Mouse (Mus musculus) heart, embryonic 15.5 days (tissue): ENCODE data around the gene Gpr161. TPM values are rescaled to one million over a fixed set of nuclear protein-coding genes. Genes with fewer than 3 reads are reported as not detected.

ENCODE experiments used
- ATAC-seq: fragments of 200-750 bp; cut with Nextera tagmentation; replicated peaks from 2 replicates; pipeline ENCODE4 v1.8.0; 2017; ENCODE audit warnings: low read depth, moderate TSS enrichment; ENCODE audit not compliant: insufficient number of reproducible peaks, insufficient read depth, low FRiP score
- H3K27ac ChIP-seq: fragments of 300-500 bp; sonication (generic); 2 replicates; pipeline ENCODE4 v1.5.1; 2015; ENCODE audit warnings: mild to moderate bottlenecking, inconsistent platforms
- H3K27me3 ChIP-seq: fragments of 300-500 bp; sonication (generic); 2 replicates; pipeline ENCODE4 v1.6.1; 2015; ENCODE audit warnings: inconsistent platforms
- H3K36me3 ChIP-seq: fragments of 300-500 bp; sonication (generic); 2 replicates; pipeline ENCODE4 v1.6.1; 2015; ENCODE audit warnings: mild to moderate bottlenecking, inconsistent platforms
- H3K4me1 ChIP-seq: fragments of 300-500 bp; sonication (generic); replicated peaks from 2 replicates; pipeline ENCODE4 v1.6.1; 2015; ENCODE audit warnings: inconsistent platforms
- H3K4me2 ChIP-seq: fragments of 300-500 bp; sonication (generic); 2 replicates; pipeline ENCODE4 v1.6.1; 2015; ENCODE audit warnings: inconsistent platforms, mild to moderate bottlenecking, moderate library complexity
- H3K4me3 ChIP-seq: fragments of 300-500 bp; sonication (generic); 2 replicates; pipeline ENCODE4 v1.5.1; 2015; ENCODE audit warnings: mild to moderate bottlenecking, inconsistent platforms
- H3K9ac ChIP-seq: fragments of 300-500 bp; sonication (generic); 2 replicates; pipeline ENCODE4 v1.6.1; 2015; ENCODE audit warnings: mild to moderate bottlenecking, inconsistent platforms
- H3K9me3 ChIP-seq: fragments of 300-500 bp; sonication (generic); replicated peaks from 2 replicates; pipeline ENCODE4 v1.6.1; 2016; ENCODE audit warnings: inconsistent platforms
- WGBS: fragments of 180-500 bp; shearing (Covaris S2); methylation state at CpG from one replicate; pipeline ENCODE4 v1.1.7; 2015; ENCODE audit warnings: mixed read lengths; 5-methylcytosine and 5-hydroxymethylcytosine counted together
- polyA plus RNA-seq: library from polyadenylated mRNA; unstranded; fragments of >200 nt; fragmentation: Nextera tagmentation; extraction: Ambion mirVana; gene quantifications from 2 replicates; pipeline ENCODE4 v1.2.1, GENCODE M21; 2015

The Gpr161 gene
- polyA plus RNA-seq, 1 experiment from 2014 or later = 0.47 TPM

GRCm38 (mm10) chr1:165348627-165349026 lies 53.0 kb downstream of the Gpr161 start:
- no peaks in the 10 kb centered on the region for H3K4me1 ChIP-seq
- no peak for ATAC-seq
- H3K4me2 ChIP-seq = no peak overlapping the region
- peaks cover 14% of the 10 kb centered on the region for H3K36me3 ChIP-seq
- no peak overlapping the region for H3K9ac ChIP-seq
- no peak overlapping the region for H3K4me3 ChIP-seq
- H3K27me3 ChIP-seq = no peaks in the 10 kb centered on the region
- no peak overlapping the region for H3K27ac ChIP-seq
- no peaks in the 10 kb centered on the region for H3K9me3 ChIP-seq

GRCm38 (mm10) chr1:165356347-165356746 lies 60.8 kb downstream of the Gpr161 start:
- H3K27ac ChIP-seq = no peak overlapping the region
- H3K4me3 ChIP-seq = no peak overlapping the region
- H3K4me1 ChIP-seq = no peaks in the 10 kb centered on the region
- WGBS = 20% methylated on average over 2 of the region's 2 CpGs
- peaks cover 3% of the 10 kb centered on the region; the same call in 1 of the 2 replicates for H3K36me3 ChIP-seq
- ATAC-seq = no peak
- no peak overlapping the region for H3K9ac ChIP-seq
- no peak overlapping the region for H3K4me2 ChIP-seq
- no peaks in the 10 kb centered on the region for H3K27me3 ChIP-seq
- no peaks in the 10 kb centered on the region for H3K9me3 ChIP-seq

GRCm38 (mm10) chr1:165363271-165363670 lies 67.7 kb downstream of the Gpr161 start:
- no peak overlapping the region for H3K9ac ChIP-seq
- no peak overlapping the region for H3K4me3 ChIP-seq
- H3K4me2 ChIP-seq = no peak overlapping the region
- no peaks in the 10 kb centered on the region for H3K4me1 ChIP-seq
- no peak for ATAC-seq
- H3K36me3 ChIP-seq = no peaks in the 10 kb centered on the region
- no peaks in the 10 kb centered on the region for H3K27me3 ChIP-seq
- 81% methylated on average over 2 of the region's 2 CpGs for WGBS
- H3K27ac ChIP-seq = no peak overlapping the region
- no peaks in the 10 kb centered on the region for H3K9me3 ChIP-seq

GRCm38 (mm10) chr1:165365057-165365456 lies 69.5 kb downstream of the Gpr161 start:
- Histone ChIP-seq H3K9me3 (no peaks in the 10 kb centered on the region), H3K4me3 (no peak overlapping the region), H3K27ac (no peak overlapping the region), H3K4me1 (no peaks in the 10 kb centered on the region), H3K9ac (no peak overlapping the region), H3K36me3 (no peaks in the 10 kb centered on the region), H3K27me3 (no peaks in the 10 kb centered on the region), H3K4me2 (no peak overlapping the region)
- WGBS = 92% methylated on average over 3 of the region's 3 CpGs
- ATAC-seq = no peak

GRCm38 (mm10) chr1:165370990-165371389 lies 75.4 kb downstream of the Gpr161 start:
- H3K36me3 ChIP-seq = peaks cover 3% of the 10 kb centered on the region; the same call in 1 of the 2 replicates

GRCm38 (mm10) chr1:165373839-165374238 lies 78.2 kb downstream of the Gpr161 start:
- Histone ChIP-seq H3K9me3 (no peaks in the 10 kb centered on the region), H3K27me3 (no peaks in the 10 kb centered on the region), H3K27ac (no peak overlapping the region), H3K4me2 (no peak overlapping the region), H3K36me3 (peaks cover 3% of the 10 kb centered on the region; the same call in 1 of the 2 replicates), H3K4me3 (no peak overlapping the region), H3K4me1 (no peaks in the 10 kb centered on the region), H3K9ac (no peak overlapping the region)
- WGBS = 66% methylated on average over 9 of the region's 9 CpGs
- no peak for ATAC-seq

More at GRCm38 (mm10) chr1:165370990-165371389, 75.4 kb downstream of the Gpr161 start:
- ATAC-seq = no peak
- Histone ChIP-seq H3K9me3 (no peaks in the 10 kb centered on the region), H3K27me3 (no peaks in the 10 kb centered on the region), H3K4me3 (no peak overlapping the region), H3K27ac (no peak overlapping the region), H3K4me1 (no peaks in the 10 kb centered on the region), H3K4me2 (no peak overlapping the region), H3K9ac (no peak overlapping the region)
- 87% methylated on average over 4 of the region's 4 CpGs for WGBS

Other genes starting within 250 kb of the Gpr161 start
- gene Tbx19, start 135.0 kb upstream of the Gpr161 start, polyA plus RNA-seq = 0.19 TPM in 1 of 2 replicates, not detected in the other
- 17.3 and 20.6 TPM in 2 replicates for gene Sft2d2, start 101.4 kb upstream of the Gpr161 start, polyA plus RNA-seq
- 86.6 and 87.5 TPM in 2 replicates for gene Tiprl, start 58.8 kb upstream of the Gpr161 start, polyA plus RNA-seq
- gene Dcaf6, start 164.7 kb downstream of the Gpr161 start, polyA plus RNA-seq = 19.3 and 20.1 TPM in 2 replicates
- 234 and 371 TPM in 2 replicates for gene Mpc2, start 164.8 kb downstream of the Gpr161 start, polyA plus RNA-seq
- 0.09 TPM in 1 of 2 replicates, not detected in the other for gene Adcy10, start 189.4 kb downstream of the Gpr161 start, polyA plus RNA-seq